Comparison of ENCODE assay signal across 29 mouse cellular contexts in genomic region chr3:87140284-87140683, GRCm38 (mm10). TPM values are rescaled to one million over a fixed set of nuclear protein-coding genes. Genes with fewer than 3 reads are reported as not detected.
DNase-seq lines count a peak whose midpoint lies in the region; ATAC-seq lines count a peak whose summit lies in the region.
"Had no signal": no experiment of that assay in that cellular context is flagged by ENCODE, and none has a peak within 500 bp of the region (broad histone marks: within the 10 kb centered on the region; RNA-seq: fewer than 3 reads in every experiment).

No protein-coding gene starts in this region.

- H3K4me3 ChIP-seq in hindbrain, embryonic 14.5 days (replicated peaks; ENCODE audit: low read length), result no peak overlapping the region
- no peak overlapping the region for H3K4me3 ChIP-seq in hindbrain, embryonic 10.5 days
- no peak overlapping the region for H3K4me3 ChIP-seq in neural tube, embryonic 13.5 days
- H3K4me3 ChIP-seq in hindbrain, embryonic 16.5 days (ENCODE audit: low read length), result no peak overlapping the region
- H3K4me3 ChIP-seq in neural tube, embryonic 15.5 days (replicated peaks), result no peak overlapping the region
- H3K4me3 ChIP-seq: embryonic facial prominence, embryonic 10.5 days; embryonic facial prominence, embryonic 15.5 days; heart, embryonic 10.5 days; limb, embryonic 13.5 days; liver, embryonic 12.5 days; megakaryocyte, embryonic 14.5 days had no signal

- H3K4me1 ChIP-seq in hindbrain, embryonic 14.5 days (replicated peaks; ENCODE audit: control insufficient read depth, insufficient read depth, low read length), result peaks cover 11% of the 10 kb centered on the region; the same call in 1 of the 2 replicates
- peaks cover 36% of the 10 kb centered on the region for H3K4me1 ChIP-seq in hindbrain, embryonic 10.5 days (replicated peaks)
- peaks cover 31% of the 10 kb centered on the region for H3K4me1 ChIP-seq in neural tube, embryonic 13.5 days (replicated peaks)
- peaks cover 7% of the 10 kb centered on the region for H3K4me1 ChIP-seq in hindbrain, embryonic 16.5 days (ENCODE audit: control insufficient read depth, insufficient read depth, low read depth, low read length)
- peaks cover 34% of the 10 kb centered on the region for H3K4me1 ChIP-seq in neural tube, embryonic 15.5 days
- H3K4me1 ChIP-seq: liver, embryonic 12.5 days; megakaryocyte, embryonic 14.5 days had no signal

- no peaks in the 10 kb centered on the region for H3K27me3 ChIP-seq in hindbrain, embryonic 14.5 days (ENCODE audit: control insufficient read depth, insufficient read depth, low read length)
- H3K27me3 ChIP-seq in hindbrain, embryonic 10.5 days (ENCODE audit: insufficient read depth, poor library complexity, severe bottlenecking), result no peaks in the 10 kb centered on the region
- H3K27me3 ChIP-seq in neural tube, embryonic 13.5 days, result no peaks in the 10 kb centered on the region
- no peaks in the 10 kb centered on the region for H3K27me3 ChIP-seq in hindbrain, embryonic 16.5 days (replicated peaks; ENCODE audit: control insufficient read depth, insufficient read depth, low read length)
- H3K27me3 ChIP-seq in neural tube, embryonic 15.5 days (replicated peaks), result no peaks in the 10 kb centered on the region
- H3K27me3 ChIP-seq: embryonic facial prominence, embryonic 15.5 days; limb, embryonic 13.5 days; liver, embryonic 12.5 days had no signal

- H3K9me3 ChIP-seq in hindbrain, embryonic 14.5 days (ENCODE audit: control insufficient read depth, low read length), result no peaks in the 10 kb centered on the region
- no peaks in the 10 kb centered on the region for H3K9me3 ChIP-seq in hindbrain, embryonic 10.5 days
- H3K9me3 ChIP-seq in neural tube, embryonic 13.5 days, result no peaks in the 10 kb centered on the region
- H3K9me3 ChIP-seq in hindbrain, embryonic 16.5 days (ENCODE audit: control insufficient read depth, low read length), result no peaks in the 10 kb centered on the region
- no peaks in the 10 kb centered on the region for H3K9me3 ChIP-seq in neural tube, embryonic 15.5 days (replicated peaks)
- H3K9me3 ChIP-seq: embryonic facial prominence, embryonic 10.5 days; embryonic facial prominence, embryonic 15.5 days; heart, embryonic 10.5 days; limb, embryonic 13.5 days; liver, embryonic 12.5 days had no signal

- 66% methylated on average over 5 of the region's 5 CpGs for WGBS in hindbrain, embryonic 14.5 days
- WGBS in hindbrain, embryonic 10.5 days, result 83% methylated on average over 5 of the region's 5 CpGs
- WGBS in neural tube, embryonic 13.5 days, result 54% methylated on average over 5 of the region's 5 CpGs
- 68% methylated on average over 5 of the region's 5 CpGs for WGBS in hindbrain, embryonic 16.5 days
- 40% methylated on average over 5 of the region's 5 CpGs for WGBS in neural tube, embryonic 15.5 days

- peak; percentile 69 for ATAC-seq in hindbrain, embryonic 14.5 days (ENCODE audit: low FRiP score)
- ATAC-seq in neural tube, embryonic 13.5 days (ENCODE audit: low read depth), result peak; percentile 80
- ATAC-seq in hindbrain, embryonic 16.5 days, result peak; percentile 75
- peak; percentile 49 for ATAC-seq in neural tube, embryonic 15.5 days (ENCODE audit: low FRiP score)
- ATAC-seq: CD4-positive, CD25-positive, alpha-beta regulatory T cell, adult 4 months; inflammation-experienced regulatory T-cells, adult 6 months; liver, embryonic 12.5 days; liver, postnatal 0 days had no signal

- no peak overlapping the region for H3K9ac ChIP-seq in hindbrain, embryonic 14.5 days
- no peak overlapping the region for H3K9ac ChIP-seq in neural tube, embryonic 13.5 days
- no peak overlapping the region for H3K9ac ChIP-seq in hindbrain, embryonic 16.5 days (ENCODE audit: low read depth, low read length)
- no peak overlapping the region for H3K9ac ChIP-seq in neural tube, embryonic 15.5 days (replicated peaks)
- H3K9ac ChIP-seq: embryonic facial prominence, embryonic 15.5 days; limb, embryonic 13.5 days; liver, embryonic 12.5 days; liver, postnatal 0 days had no signal

- H3K27ac ChIP-seq in hindbrain, embryonic 14.5 days, result no peak overlapping the region
- no peak overlapping the region for H3K27ac ChIP-seq in hindbrain, embryonic 10.5 days
- peak overlapping the region; percentile 13; the same call in 1 of the 2 replicates for H3K27ac ChIP-seq in neural tube, embryonic 13.5 days (replicated peaks)
- no peak overlapping the region for H3K27ac ChIP-seq in hindbrain, embryonic 16.5 days (ENCODE audit: low read depth, low read length)
- H3K27ac ChIP-seq in neural tube, embryonic 15.5 days (replicated peaks), result no peak overlapping the region
- H3K27ac ChIP-seq: embryonic facial prominence, embryonic 10.5 days; embryonic facial prominence, embryonic 15.5 days; limb, embryonic 13.5 days; liver, embryonic 12.5 days had no signal

- DNase-seq in hindbrain, embryonic 14.5 days (ENCODE audit: low spot score), result no peak
- no peak for DNase-seq in hindbrain, embryonic 10.5 days (ENCODE audit: low spot score)
- DNase-seq in neural tube, embryonic 10.5 days (ENCODE audit: extremely low spot score, low spot score), result no peak
- no peak for DNase-seq in layer of hippocampus, postnatal 10 days (ENCODE audit: low spot score in 2 of 2)
- DNase-seq in layer of hippocampus, postnatal 25 days (ENCODE audit: extremely low spot score in 1 of 2, low spot score in 1 of 2), result no peak
- DNase-seq: adrenal gland, postnatal 14 days; cerebellum, adult 2 months; cerebellum, postnatal 25 days; gastrocnemius, postnatal 25 days; heart, adult 11 months; heart, postnatal 36 days; kidney, adult 11 months; kidney, postnatal 25 days; liver, postnatal 0 days; lung, postnatal 36 days; retina, postnatal 1 day; right cerebral cortex, postnatal 14 days; thymus, postnatal 4 days had no signal

- no peak overlapping the region for H3K4me2 ChIP-seq in hindbrain, embryonic 14.5 days (replicated peaks)
- H3K4me2 ChIP-seq in neural tube, embryonic 13.5 days, result no peak overlapping the region
- H3K4me2 ChIP-seq in hindbrain, embryonic 16.5 days (ENCODE audit: low read length), result no peak overlapping the region
- no peak overlapping the region for H3K4me2 ChIP-seq in neural tube, embryonic 15.5 days
- H3K4me2 ChIP-seq: embryonic facial prominence, embryonic 15.5 days; limb, embryonic 13.5 days; liver, embryonic 12.5 days had no signal

- peaks cover 9% of the 10 kb centered on the region for H3K36me3 ChIP-seq in hindbrain, embryonic 14.5 days (replicated peaks; ENCODE audit: control insufficient read depth, insufficient read depth)
- H3K36me3 ChIP-seq in hindbrain, embryonic 10.5 days, result peaks cover 59% of the 10 kb centered on the region
- peaks cover 15% of the 10 kb centered on the region; the same call in 1 of the 2 replicates for H3K36me3 ChIP-seq in neural tube, embryonic 13.5 days
- H3K36me3 ChIP-seq in hindbrain, embryonic 16.5 days (ENCODE audit: control insufficient read depth, insufficient read depth, low read length), result no peaks in the 10 kb centered on the region
- H3K36me3 ChIP-seq in neural tube, embryonic 15.5 days, result no peaks in the 10 kb centered on the region
- H3K36me3 ChIP-seq: liver, embryonic 12.5 days had no signal

RNA-seq across cellular contexts. Expression of gene Kirrel, which starts 34.3 kb away (rescaled TPM):
- polyA plus RNA-seq in hindbrain, embryonic 14.5 days (2014; fragmentation: Nextera tagmentation; extraction: Ambion mirVana), result 3.8 and 4.1 TPM in 2 replicates
- 11.7 and 13.0 TPM in 2 replicates for polyA plus RNA-seq in hindbrain, embryonic 10.5 days (2016; fragmentation: Nextera tagmentation; extraction: Ambion mirVana)
- polyA plus RNA-seq in neural tube, embryonic 13.5 days (2015; fragmentation: Nextera tagmentation; extraction: Ambion mirVana), result 9.8 and 10.4 TPM in 2 replicates
- 4.4 TPM in 2 replicates for polyA plus RNA-seq in hindbrain, embryonic 16.5 days (2015; fragmentation: Nextera tagmentation; extraction: Ambion mirVana)
- 5.9 and 8.0 TPM in 2 replicates for polyA plus RNA-seq in neural tube, embryonic 15.5 days (2015; fragmentation: Nextera tagmentation; extraction: Ambion mirVana)
- total RNA-seq in layer of hippocampus, postnatal 10 days (2021), result 1 to 10 TPM; 5.9 to 6.4 TPM
- 1 to 10 TPM; 3.4 TPM for total RNA-seq in layer of hippocampus, postnatal 25 days (2021)
- polyA plus RNA-seq: CD4-positive, CD25-positive, alpha-beta regulatory T cell, adult 4 months; inflammation-experienced regulatory T-cells, adult 6 months had no signal
